Mouse (Mus musculus) small intestine, adult 2 months (tissue): ENCODE results near the gene Klb. TPM values are rescaled to one million over a fixed set of nuclear protein-coding genes. Genes with fewer than 3 reads are reported as not detected.
"Not testable (repeated sequence)": the region's sequence is repeated elsewhere in the genome, so short reads cannot be mapped to it uniquely, and the experiment has no call there.

Experiments used
- H3K27ac ChIP-seq: fragments of 200-500 bp; 2 replicates; pipeline ENCODE4 v1.5.1; 2012; ENCODE audit warnings: low read depth, low read length, control low read depth, inconsistent platforms; ENCODE audit not compliant: insufficient read depth
- H3K27me3 ChIP-seq: fragments of 200-500 bp; 2 replicates; pipeline ENCODE4 v1.6.1; 2012; ENCODE audit warnings: mild to moderate bottlenecking, moderate library complexity, low read length, inconsistent platforms; ENCODE audit not compliant: control insufficient read depth, insufficient read depth
- H3K36me3 ChIP-seq: fragments of 200-500 bp; 2 replicates; pipeline ENCODE4 v1.6.1; 2012; ENCODE audit warnings: mild to moderate bottlenecking, low read length, control low read depth, inconsistent platforms; ENCODE audit not compliant: control insufficient read depth, insufficient read depth
- H3K4me1 ChIP-seq: fragments of 200-500 bp; 2 replicates; pipeline ENCODE4 v1.6.1; 2012; ENCODE audit warnings: low read length, inconsistent platforms, mixed read lengths; ENCODE audit not compliant: control insufficient read depth, insufficient read depth, insufficient read length
- H3K4me3 ChIP-seq: fragments of 200-500 bp; 2 replicates; pipeline ENCODE4 v1.5.1; 2012; ENCODE audit warnings: low read depth, mild to moderate bottlenecking, control low read depth, inconsistent platforms, low read length, moderate library complexity
- CTCF ChIP-seq: fragments of 200-500 bp; IDR thresholded peaks from 2 replicates; pipeline ENCODE4 v1.5.1; 2012; ENCODE audit warnings: low read depth, mild to moderate bottlenecking, control low read depth, inconsistent platforms, low read length, moderate library complexity, mixed read lengths; ENCODE audit not compliant: insufficient replicate concordance, insufficient read length; ENCODE audit errors: extremely low read depth
- POLR2A ChIP-seq: fragments of 200-500 bp; IDR thresholded peaks from 2 replicates; pipeline ENCODE4 v1.6.1; 2012; ENCODE audit warnings: low read depth, mild to moderate bottlenecking, control low read depth, inconsistent platforms, low read length, moderate library complexity
- WGBS: fragments of 180-500 bp; shearing (Covaris S2); methylation state at CpG from one replicate; pipeline ENCODE4 v1.1.7; 2018; 5-methylcytosine and 5-hydroxymethylcytosine counted together
- polyA plus RNA-seq: library from polyadenylated mRNA; depleted of rRNA; stranded (reverse); fragments of >200 nt; gene quantifications from 2 replicates; pipeline ENCODE4 v1.2.3, GENCODE M21; 2012; rRNA removed

Klb gene
- polyA plus RNA-seq, result 0.22 and 0.74 TPM in 2 replicates

GRCm38 (mm10) chr5:65348168-65348567, at the start of gene Klb:
Gene Klb, plus strand, starts transcription at chr5:65348314.
- Histone ChIP-seq H3K27me3 (no peaks in the 10 kb centered on the region), H3K27ac (no peak within 1 kb of the TSS), H3K36me3 (no peaks in the 10 kb centered on the region), H3K4me3 (peak within 1 kb of the TSS; percentile 58), H3K4me1 (no peaks in the 10 kb centered on the region)
- WGBS, result 27% methylated on average over 15 of the region's 15 CpGs
- TF ChIP-seq CTCF (no peak), POLR2A (no peak)

GRCm38 (mm10) chr5:65299623-65300022, 48.5 kb upstream of the Klb start:
- not testable (repeated sequence) for H3K4me3 ChIP-seq, H3K27ac ChIP-seq, H3K4me1 ChIP-seq, H3K27me3 ChIP-seq
- H3K36me3 ChIP-seq, result peaks cover 21% of the 10 kb centered on the region
- WGBS, result 88% methylated on average over 1 of the region's 1 CpGs

- 89% methylated on average over 9 of the region's 9 CpGs for WGBS
- no peaks in the 10 kb centered on the region for H3K27me3 ChIP-seq
- no peak overlapping the region for H3K4me3 ChIP-seq
- H3K36me3 ChIP-seq, result peaks cover 18% of the 10 kb centered on the region
- H3K4me1 ChIP-seq, result no peaks in the 10 kb centered on the region
- no peak overlapping the region for H3K27ac ChIP-seq
- TF ChIP-seq CTCF (no peak), POLR2A (no peak)
Observed at GRCm38 (mm10) chr5:65300121-65300520, 48.0 kb upstream of the Klb start.

GRCm38 (mm10) chr5:65305516-65305915, 42.6 kb upstream of the Klb start:
- no peak for TF ChIP-seq POLR2A
- TF ChIP-seq CTCF, result no peak
- no peaks in the 10 kb centered on the region for H3K27me3 ChIP-seq
- 86% methylated on average over 9 of the region's 9 CpGs for WGBS
- no peak overlapping the region for H3K27ac ChIP-seq
- H3K4me1 ChIP-seq, result no peaks in the 10 kb centered on the region
- H3K36me3 ChIP-seq, result peaks cover 20% of the 10 kb centered on the region
- H3K4me3 ChIP-seq, result no peak overlapping the region

- no peaks in the 10 kb centered on the region for H3K27me3 ChIP-seq
- no peak overlapping the region for H3K4me3 ChIP-seq
- peaks cover 25% of the 10 kb centered on the region for H3K36me3 ChIP-seq
- 90% methylated on average over 7 of the region's 7 CpGs for WGBS
- no peaks in the 10 kb centered on the region for H3K4me1 ChIP-seq
- H3K27ac ChIP-seq, result no peak overlapping the region
- no peak for TF ChIP-seq POLR2A
- no peak for TF ChIP-seq CTCF
Observed at GRCm38 (mm10) chr5:65308208-65308607, 39.9 kb upstream of the Klb start.

- 96% methylated on average over 3 of the region's 3 CpGs for WGBS
- Histone ChIP-seq H3K27ac (no peak overlapping the region), H3K27me3 (no peaks in the 10 kb centered on the region), H3K4me1 (no peaks in the 10 kb centered on the region), H3K4me3 (no peak overlapping the region), H3K36me3 (peaks cover 27% of the 10 kb centered on the region)
- TF ChIP-seq CTCF, result no peak
- no peak for TF ChIP-seq POLR2A
Observed at GRCm38 (mm10) chr5:65308866-65309265, 39.2 kb upstream of the Klb start.

- H3K4me1 ChIP-seq, result no peaks in the 10 kb centered on the region
- no peak overlapping the region for H3K27ac ChIP-seq
- no peak for TF ChIP-seq POLR2A
- no peak for TF ChIP-seq CTCF
- no peak overlapping the region for H3K4me3 ChIP-seq
- no peaks in the 10 kb centered on the region for H3K27me3 ChIP-seq
- WGBS, result 87% methylated on average over 9 of the region's 9 CpGs
- H3K36me3 ChIP-seq, result peaks cover 28% of the 10 kb centered on the region
Observed at GRCm38 (mm10) chr5:65319176-65319575, 28.9 kb upstream of the Klb start.

GRCm38 (mm10) chr5:65322165-65322564, 25.9 kb upstream of the Klb start:
- 58% methylated on average over 10 of the region's 10 CpGs for WGBS
- TF ChIP-seq POLR2A, result no peak
- no peak for TF ChIP-seq CTCF

More at GRCm38 (mm10) chr5:65322165-65322564, 25.9 kb upstream of the Klb start:
- H3K27me3 ChIP-seq, result no peaks in the 10 kb centered on the region
- H3K4me3 ChIP-seq, result no peak overlapping the region
- H3K27ac ChIP-seq, result no peak overlapping the region
- no peaks in the 10 kb centered on the region; the same call in 1 of the 2 replicates for H3K4me1 ChIP-seq
- H3K36me3 ChIP-seq, result peaks cover 14% of the 10 kb centered on the region
